Mouse (Mus musculus): ENCODE results near the gene Ppip5k1.

GRCm38 (mm10) chr2:121294753-121295607 lies 60.2 kb downstream of the Ppip5k1 start:
- TF ChIP-seq CTCF (IDR thresholded peaks at IDR 0.05; ENCODE audit: insufficient read depth, low read length) (no peak), POLR2A (IDR thresholded peaks at IDR 0.05; ENCODE audit: borderline replicate concordance, extremely low read depth, low read depth, low read length) (0 out of 2 replicates have a peak, but pooled peaks have one; percentile 14)
